Mouse (Mus musculus) lung, postnatal 0 days (tissue): ENCODE results near the gene Sp4.

Experiments
- CTCF ChIP-seq: IDR thresholded peaks from 2 replicates; pipeline ENCODE4 v1.5.1; 2016; ENCODE audit warnings: antibody characterized with exemption, mild to moderate bottlenecking
- EP300 ChIP-seq: IDR thresholded peaks from 2 replicates; pipeline ENCODE4 v1.6.1; 2016; ENCODE audit warnings: antibody characterized with exemption, mild to moderate bottlenecking, control low read depth

DNA sequence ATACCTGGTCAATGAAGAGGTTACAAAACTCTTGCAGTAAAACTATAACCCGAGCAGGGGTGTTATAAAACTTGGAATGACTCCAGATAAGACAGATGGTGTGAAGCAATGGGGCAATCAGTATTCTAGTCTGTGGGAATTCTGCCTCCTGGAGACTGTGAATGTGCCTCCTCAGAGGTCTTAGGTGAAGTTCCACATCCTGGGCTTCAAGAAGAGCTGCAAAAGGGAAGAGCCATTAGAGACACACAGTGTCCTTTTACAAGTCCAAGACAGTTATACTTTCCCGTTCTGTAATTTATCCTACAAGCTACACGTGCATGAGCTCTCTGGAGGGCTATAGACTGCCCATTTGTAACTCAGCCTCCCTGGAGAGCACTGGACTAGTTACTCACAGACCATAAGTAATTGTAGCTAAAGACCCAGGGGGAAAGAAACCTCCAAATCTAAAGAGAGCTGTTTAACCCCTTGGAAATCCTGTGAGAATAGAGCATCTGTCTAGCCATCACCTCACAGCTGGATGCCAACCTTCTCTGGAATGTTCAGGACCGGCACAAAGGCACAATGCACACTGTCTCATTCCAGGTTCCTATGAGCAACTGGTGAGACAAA lies 114.3 kb downstream of the Sp4 start:
- TF ChIP-seq CTCF (no peak), EP300 (no peak)
